Mouse (Mus musculus) megakaryocyte-erythroid progenitor cell, adult 5-6 weeks (primary cell): ENCODE data around the gene Ddx46. TPM values are rescaled to one million over a fixed set of nuclear protein-coding genes. Genes with fewer than 3 reads are reported as not detected.
"Not testable (repeated sequence)": the region's sequence is repeated elsewhere in the genome, so short reads cannot be mapped to it uniquely, and the experiment has no call there.

ENCODE experiments used
- ATAC-seq: replicated peaks from 2 replicates; pipeline ENCODE4 v1.8.0; 2016; ENCODE audit warnings: mild to moderate bottlenecking, inconsistent platforms; ENCODE audit not compliant: severe bottlenecking, poor library complexity, low FRiP score, low TSS enrichment
- total RNA-seq, 2 experiments: library from RNA; stranded (forward) in 1 of 2; stranded (reverse) in 1 of 2; fragments of 200-1000, 215-1000 nt in 1 of 2; fragments of >200 nt in 1 of 2; fragmentation: Nextera tagmentation in 1 of 2; gene quantifications; 2 replicates each; pipeline ENCODE4 v1.2.3; 2014 to 2017

Gene Ddx46
- total RNA-seq, 2 experiments from 2014 or later, result 100 to 131 TPM

- peak; percentile 65 for ATAC-seq
Observed at GRCm38 (mm10) chr13:55635146-55635571, 332 bp downstream of the Ddx46 start.

- no peak for ATAC-seq
Observed at GRCm38 (mm10) chr13:55636185-55636983, 1.6 kb downstream of the Ddx46 start.

DNA sequence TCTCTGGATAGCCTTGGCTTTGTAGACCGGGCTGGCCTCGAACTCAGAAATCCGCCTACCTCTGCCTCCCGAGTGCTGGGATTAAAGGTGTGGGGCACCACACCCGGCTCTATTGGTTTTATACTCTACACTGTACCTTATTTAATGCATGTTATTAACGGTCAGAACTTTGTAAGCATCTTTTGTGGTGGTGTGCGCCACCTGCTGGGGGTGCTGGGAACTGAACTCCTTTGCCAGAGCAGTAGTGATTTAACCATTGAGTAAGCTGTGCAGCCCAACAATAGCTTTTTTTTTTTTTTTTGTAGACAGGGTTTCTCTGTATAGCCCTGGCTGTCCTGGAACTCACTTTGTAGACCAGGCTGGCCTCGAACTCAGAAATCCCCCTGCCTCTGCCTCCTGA, 5.7 kb downstream of the Ddx46 start:
- peak; percentile 61 for ATAC-seq

GRCm38 (mm10) chr13:55644525-55644924, 9.7 kb downstream of the Ddx46 start:
- peak; percentile 64; the same call in 1 of the 2 replicates for ATAC-seq

DNA sequence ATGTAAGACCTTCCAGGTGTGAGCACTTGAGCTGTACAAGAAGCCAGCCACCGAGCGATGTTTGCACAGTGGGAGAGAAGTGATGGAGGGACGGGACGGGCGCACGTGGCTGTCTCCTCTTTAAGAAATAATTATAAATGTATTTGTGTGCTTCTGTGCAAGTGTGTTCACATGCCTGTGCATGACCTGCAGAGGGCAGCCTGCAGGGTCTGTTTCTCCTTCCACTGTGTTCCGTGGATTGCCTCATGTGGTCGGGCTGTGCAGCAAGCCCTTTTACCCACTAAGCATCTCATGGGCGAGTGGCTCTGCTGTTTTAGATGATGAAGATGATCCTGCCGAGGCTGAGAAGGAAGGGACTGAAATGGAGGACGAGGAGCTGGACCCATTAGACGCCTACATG, 15.3 kb downstream of the Ddx46 start:
- ATAC-seq, result no peak

DNA sequence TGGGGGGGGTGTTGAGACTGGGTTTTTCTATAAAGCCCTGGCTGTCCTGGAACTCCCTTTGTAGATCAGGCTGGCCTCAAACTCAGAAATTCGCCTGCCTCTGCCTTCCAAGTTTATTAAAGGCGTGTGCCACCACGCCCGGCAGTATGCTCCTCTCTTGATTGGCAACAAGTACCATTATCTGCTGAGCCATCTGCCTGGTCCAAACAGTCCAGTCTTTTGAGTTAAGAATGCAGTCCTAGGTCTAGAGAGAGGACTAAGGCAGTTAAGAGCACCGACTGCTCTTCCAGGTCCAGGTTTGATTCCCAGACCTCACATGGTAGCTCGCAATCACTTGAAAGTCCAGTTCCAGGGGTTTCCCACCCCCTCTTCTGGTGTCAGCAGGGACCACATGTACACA, 16.2 kb downstream of the Ddx46 start:
- ATAC-seq, result 0 out of 2 replicates have a peak, but pooled peaks have one; percentile 23

- no peak for ATAC-seq
Observed at GRCm38 (mm10) chr13:55668550-55668949, 33.7 kb downstream of the Ddx46 start.

GRCm38 (mm10) chr13:55672711-55673110, 37.9 kb downstream of the Ddx46 start:
- ATAC-seq, result no peak

DNA sequence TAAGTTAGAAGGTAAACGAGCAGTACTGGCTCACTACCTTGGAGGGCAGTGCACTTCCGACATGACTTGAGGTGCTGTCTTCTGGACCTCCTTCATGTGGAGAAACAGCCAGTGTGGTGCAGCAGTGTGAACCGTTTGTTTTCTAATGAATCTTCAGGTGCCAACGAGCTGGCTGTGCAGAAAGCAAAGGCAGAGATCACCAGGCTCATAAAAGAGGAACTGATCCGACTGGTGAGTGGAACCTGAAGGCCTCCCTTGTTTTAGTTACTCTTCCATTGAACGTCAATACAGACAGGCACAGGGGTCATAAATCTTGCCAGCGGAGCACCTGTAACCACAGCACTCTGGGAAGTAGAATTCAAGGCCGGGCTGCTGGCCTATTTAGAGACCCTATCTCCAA, 42.5 kb downstream of the Ddx46 start:
- no peak for ATAC-seq

DNA sequence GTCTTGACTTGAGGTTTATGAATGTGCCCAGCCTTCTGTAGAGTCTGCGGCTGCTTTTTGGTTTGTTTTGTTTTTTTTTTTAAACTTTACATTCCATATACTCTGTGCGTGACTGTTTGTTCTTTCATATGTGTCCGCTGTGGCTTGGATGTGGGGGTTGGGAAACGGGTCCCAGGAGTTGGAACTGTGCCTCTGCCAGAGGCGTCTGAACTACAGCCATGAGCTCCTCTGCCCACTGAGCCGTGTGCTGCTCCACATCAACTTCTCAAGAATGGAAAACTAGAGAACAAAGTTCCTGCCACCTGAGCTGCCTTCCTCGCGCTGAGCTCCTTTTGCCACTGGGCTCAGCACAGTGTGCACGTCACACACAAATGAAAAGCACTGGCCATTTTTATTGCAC, 47.4 kb downstream of the Ddx46 start:
- no peak for ATAC-seq

GRCm38 (mm10) chr13:55683581-55683980, 48.8 kb downstream of the Ddx46 start:
- ATAC-seq, result no peak

GRCm38 (mm10) chr13:55686107-55686633, 51.3 kb downstream of the Ddx46 start:
- ATAC-seq, result no peak

GRCm38 (mm10) chr13:55687927-55688602, 53.2 kb downstream of the Ddx46 start:
- no peak for ATAC-seq

DNA sequence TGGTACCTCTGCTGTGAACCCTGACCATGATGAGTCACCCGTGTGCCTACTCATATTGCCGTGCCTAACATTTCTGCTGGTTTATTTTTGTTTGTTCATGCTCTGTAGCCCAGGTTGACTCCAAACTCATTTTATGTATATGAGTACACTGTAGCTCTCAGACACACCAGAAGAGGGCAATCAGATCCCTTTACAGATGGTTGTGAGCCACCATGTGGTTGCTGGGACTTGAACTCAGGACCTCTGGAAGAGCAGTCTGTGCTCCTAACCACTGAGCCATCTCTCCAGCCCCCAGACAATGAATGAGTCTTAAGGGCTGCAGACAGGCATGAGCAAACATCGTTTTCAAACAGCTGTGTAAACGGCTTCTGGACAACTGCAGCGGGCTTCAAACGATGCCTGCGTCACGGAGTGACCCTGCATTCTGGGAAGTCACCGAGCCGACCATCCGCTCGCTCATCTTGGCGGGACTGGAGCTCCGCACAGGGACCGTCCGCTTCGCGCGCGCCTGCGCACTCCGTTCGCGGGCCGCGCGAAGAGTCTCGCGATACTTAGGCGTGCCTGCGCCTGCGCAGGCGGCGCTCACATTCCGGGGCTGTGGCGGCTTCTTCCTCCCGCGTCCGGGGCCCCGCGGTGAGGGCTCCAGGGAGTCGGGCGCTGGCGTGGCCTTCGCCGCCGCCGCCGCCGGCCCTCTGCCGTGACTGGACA, 57.9 kb downstream of the Ddx46 start, which contains the start of gene B230219D22Rik:
TSS of gene B230219D22Rik (plus strand) at position 590 of the 708 bp plus-strand sequence.
- ATAC-seq, result peak; percentile 89

GRCm38 (mm10) chr13:55693243-55693721, 58.5 kb downstream of the Ddx46 start:
- ATAC-seq, result no peak

GRCm38 (mm10) chr13:55694110-55694509, 59.3 kb downstream of the Ddx46 start:
- no peak for ATAC-seq

DNA sequence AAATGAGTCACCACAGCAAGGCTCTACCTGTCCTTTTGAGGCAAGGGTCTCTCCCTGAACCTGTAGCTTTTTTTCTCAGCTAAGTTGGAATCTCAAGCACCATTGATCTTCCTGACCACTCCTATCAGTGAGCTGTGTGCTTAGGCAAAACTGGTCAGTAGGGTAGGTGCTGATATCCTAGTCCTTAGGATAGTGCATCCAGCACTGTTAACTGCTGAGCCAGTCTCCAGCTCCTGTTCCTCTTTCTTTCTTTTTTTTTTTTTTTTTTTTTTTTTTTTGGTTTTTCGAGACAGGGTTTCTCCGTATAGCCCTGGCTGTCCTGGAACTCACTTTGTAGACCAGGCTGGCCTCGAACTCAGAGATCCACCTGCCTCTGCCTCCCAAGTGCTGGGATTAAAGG, 61.2 kb downstream of the Ddx46 start:
- not testable (repeated sequence) for ATAC-seq

GRCm38 (mm10) chr13:55704301-55704700, 69.5 kb downstream of the Ddx46 start:
- ATAC-seq, result no peak

GRCm38 (mm10) chr13:55712846-55713245, 78.0 kb downstream of the Ddx46 start:
- no peak for ATAC-seq
